18 mouse cellular contexts compared by ENCODE assay signal in genomic region chr2:167270496-167270895, GRCm38 (mm10). TPM values are rescaled to one million over a fixed set of nuclear protein-coding genes. Genes with fewer than 3 reads are reported as not detected.
A peak's percentile ranks its signal among the peaks of the same experiment; 100 is the strongest.
DNase-seq lines count a peak whose midpoint lies in the region; ATAC-seq lines count a peak whose summit lies in the region.
"Had no signal": no experiment of that assay in that cellular context is flagged by ENCODE, and none has a peak within 500 bp of the region (broad histone marks: within the 10 kb centered on the region; RNA-seq: fewer than 3 reads in every experiment).

No protein-coding gene starts in this region.

- H3K4me1 ChIP-seq in kidney, embryonic 14.5 days (ENCODE audit: control insufficient read depth, insufficient read depth, low read length) = no peaks in the 10 kb centered on the region
- H3K4me1 ChIP-seq: forebrain, embryonic 13.5 days; kidney, embryonic 15.5 days; liver, embryonic 12.5 days had no signal

- H3K4me2 ChIP-seq in kidney, embryonic 14.5 days (replicated peaks; ENCODE audit: low read depth, low read length) = no peak overlapping the region
- H3K4me2 ChIP-seq: forebrain, embryonic 13.5 days; heart, embryonic 13.5 days; kidney, embryonic 15.5 days; liver, embryonic 12.5 days; lung, embryonic 14.5 days had no signal

- H3K4me3 ChIP-seq in kidney, embryonic 14.5 days (ENCODE audit: low read length) = no peak overlapping the region
- H3K4me3 ChIP-seq: embryonic facial prominence, embryonic 10.5 days; forebrain, embryonic 13.5 days; heart, embryonic 13.5 days; hindbrain, embryonic 10.5 days; kidney, embryonic 15.5 days; liver, embryonic 12.5 days had no signal

- peak; percentile 1 for DNase-seq in frontal cortex, postnatal 14 days (ENCODE audit: low spot score in 2 of 2)
- no peak for DNase-seq in frontal cortex, postnatal 25 days (ENCODE audit: low spot score in 2 of 2)
- peak; percentile 1 for DNase-seq in kidney, adult 18-20 months
- peak; percentile 10 to 54 for DNase-seq in spleen, postnatal 4 days (ENCODE audit: low spot score in 2 of 2)
- DNase-seq in spleen, postnatal 10 days (ENCODE audit: low spot score in 2 of 2) = no peak
- DNase-seq in urinary bladder, postnatal 4 days (ENCODE audit: low spot score in 2 of 2) = peak; percentile 14 to 52
- DNase-seq: cerebellum, postnatal 36 days; lung, embryonic 14.5 days; midbrain, embryonic 14.5 days had no signal

- 89% methylated on average over 3 of the region's 3 CpGs for WGBS in kidney, embryonic 14.5 days

- no peak overlapping the region for H3K27ac ChIP-seq in kidney, embryonic 14.5 days (ENCODE audit: low read depth, low read length)
- H3K27ac ChIP-seq: embryonic facial prominence, embryonic 10.5 days; forebrain, embryonic 13.5 days; heart, embryonic 13.5 days; hindbrain, embryonic 10.5 days; kidney, embryonic 15.5 days; liver, embryonic 12.5 days; stomach, postnatal 0 days had no signal

- no peaks in the 10 kb centered on the region for H3K27me3 ChIP-seq in kidney, embryonic 14.5 days (ENCODE audit: control insufficient read depth, insufficient read depth, low read length)
- H3K27me3 ChIP-seq: CH12.LX; forebrain, embryonic 13.5 days; heart, embryonic 13.5 days; kidney, embryonic 15.5 days; liver, embryonic 12.5 days had no signal

- H3K36me3 ChIP-seq in kidney, embryonic 14.5 days (ENCODE audit: control insufficient read depth, insufficient read depth, low read length) = no peaks in the 10 kb centered on the region
- H3K36me3 ChIP-seq: embryonic facial prominence, embryonic 10.5 days; heart, embryonic 13.5 days; hindbrain, embryonic 10.5 days; kidney, embryonic 15.5 days; liver, embryonic 12.5 days had no signal

- ATAC-seq in kidney, embryonic 14.5 days (ENCODE audit: low FRiP score, low TSS enrichment) = no peak
- ATAC-seq: forebrain, embryonic 13.5 days; liver, embryonic 12.5 days had no signal

- H3K9ac ChIP-seq in kidney, embryonic 14.5 days (ENCODE audit: low read depth, low read length) = no peak overlapping the region
- H3K9ac ChIP-seq: forebrain, embryonic 13.5 days; heart, embryonic 13.5 days; kidney, embryonic 15.5 days; liver, embryonic 12.5 days; lung, embryonic 14.5 days had no signal

- no peaks in the 10 kb centered on the region for H3K9me3 ChIP-seq in kidney, embryonic 14.5 days (ENCODE audit: control insufficient read depth, low read length)
- H3K9me3 ChIP-seq: embryonic facial prominence, embryonic 10.5 days; forebrain, embryonic 13.5 days; heart, embryonic 13.5 days; hindbrain, embryonic 10.5 days; kidney, embryonic 15.5 days; liver, embryonic 12.5 days had no signal

RNA-seq across cellular contexts. Expression of gene Ptgis, which starts 30.1 kb away (rescaled TPM):
- 15.5 and 18.0 TPM in 2 replicates for polyA plus RNA-seq in kidney, embryonic 14.5 days (2014; fragmentation: Nextera tagmentation; extraction: Ambion mirVana)

Comparison
In these comparisons a context has a peak if more than half of its experiments do, and no peak if none do; other contexts are left out.
1. DNase-seq: peak in frontal cortex, postnatal 14 days (2 of 2), kidney, adult 18-20 months (single experiment), spleen, postnatal 4 days (2 of 2) and urinary bladder, postnatal 4 days (2 of 2); none in frontal cortex, postnatal 25 days (0 of 2) and spleen, postnatal 10 days (0 of 2).